Mouse (Mus musculus): ENCODE results near the gene Cntnap2.

Cntnap2 gene

GRCm38 (mm10) chr6:46705926-46706325 is 1646.8 kb downstream of the Cntnap2 start:
- no peak for DNase-seq

DNA sequence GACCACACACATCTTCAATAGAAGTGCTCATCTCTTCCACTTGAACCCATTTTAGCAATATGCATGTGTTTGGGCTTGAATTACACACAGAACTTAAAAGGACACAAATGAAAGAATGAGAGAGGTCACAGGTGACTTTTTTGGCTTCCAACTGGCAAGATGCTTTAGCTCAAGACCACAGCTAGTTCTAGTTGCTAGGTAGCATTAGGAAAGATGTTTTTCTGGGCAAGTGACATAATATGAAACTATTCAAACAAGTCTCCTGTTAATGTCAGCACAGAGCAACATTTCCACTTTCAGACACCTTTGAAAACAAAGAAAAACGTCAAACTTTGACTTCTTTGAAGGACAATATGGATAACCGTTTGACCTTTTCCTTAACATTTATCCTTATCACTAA is 1657.4 kb downstream of the Cntnap2 start:
- no peak for DNase-seq

DNA sequence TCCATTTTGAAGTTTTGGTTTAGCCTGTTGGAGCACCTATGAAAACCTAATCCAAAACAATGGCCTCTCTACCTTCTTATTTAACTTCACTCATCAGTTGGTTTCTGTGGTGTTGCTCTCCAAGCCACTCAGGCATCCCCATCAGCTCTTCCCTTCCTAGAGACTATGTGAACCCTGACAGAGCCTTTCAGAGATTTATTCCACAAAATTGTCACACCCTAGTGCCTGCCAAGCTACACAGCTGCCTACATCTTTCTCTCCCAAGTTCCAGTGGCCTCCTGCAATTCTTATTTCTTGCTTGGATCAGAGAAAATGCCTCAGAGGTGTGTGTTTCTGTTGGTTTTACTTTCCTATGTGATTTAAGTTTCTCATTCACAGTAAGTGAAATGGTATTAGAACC is 1674.6 kb downstream of the Cntnap2 start:
- no peak for DNase-seq

DNA sequence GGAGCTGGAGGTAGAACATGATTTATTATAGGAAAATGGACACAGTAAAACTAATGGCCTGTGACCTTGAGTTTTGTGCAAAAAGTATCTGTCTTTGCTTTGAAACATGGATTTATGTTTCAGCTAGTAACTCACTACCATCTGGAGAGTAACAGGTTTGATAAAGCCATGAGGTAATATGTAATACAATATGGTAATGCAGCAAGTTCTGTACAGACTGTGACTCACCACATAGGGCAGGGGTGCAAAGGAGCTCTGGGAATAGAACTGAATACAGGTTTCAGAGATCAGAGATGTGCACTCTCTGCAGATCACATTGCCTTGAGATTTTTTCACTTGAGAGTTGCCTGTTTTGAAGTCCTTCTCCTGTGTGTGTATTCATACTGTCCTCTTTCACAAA is 1689.3 kb downstream of the Cntnap2 start:
- DNase-seq = no peak

- no peak for DNase-seq
These were observed 1704.3 kb downstream of the Cntnap2 start for GRCm38 (mm10) chr6:46763481-46763880.

GRCm38 (mm10) chr6:46774529-46774928 is 1715.4 kb downstream of the Cntnap2 start:
- no peak for DNase-seq

DNA sequence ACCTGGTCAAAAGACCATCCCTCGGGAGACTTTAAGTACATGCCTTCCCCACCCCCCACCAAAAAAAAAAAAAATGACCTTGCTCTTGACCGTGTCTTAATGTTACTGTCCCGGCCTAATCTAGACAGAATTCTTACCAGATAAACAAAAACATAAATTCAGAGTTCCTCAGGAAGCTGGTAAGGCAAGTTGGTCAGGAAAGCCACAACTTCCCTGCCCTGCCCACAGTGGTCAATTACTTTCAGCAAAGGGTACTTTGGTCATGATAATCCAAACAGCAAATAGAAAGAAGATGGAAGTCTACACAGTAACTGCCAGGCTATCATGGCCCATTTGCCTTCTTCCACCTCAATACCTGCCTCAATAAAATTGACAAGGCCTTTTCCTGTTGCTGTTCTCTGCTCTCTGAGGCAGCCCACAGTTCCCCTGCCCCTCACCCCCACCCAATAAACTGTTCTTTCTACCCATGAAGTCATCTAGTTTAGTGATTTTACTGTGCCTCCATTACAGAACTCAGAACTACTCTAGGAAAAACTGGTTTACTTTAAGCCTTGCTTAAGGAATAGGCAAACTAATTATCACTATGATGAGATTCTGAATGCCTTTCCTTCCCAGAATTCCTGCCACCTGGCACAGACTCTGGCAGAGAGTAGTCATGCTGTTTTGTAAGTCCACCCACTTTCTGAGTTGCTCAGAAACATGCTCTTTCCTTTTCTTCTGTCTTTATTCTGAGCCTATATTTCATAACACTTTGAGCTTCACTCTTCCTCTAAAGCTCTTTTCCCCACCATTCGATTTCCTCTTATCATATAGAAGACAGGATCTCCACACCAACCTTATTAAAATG is 1743.3 kb downstream of the Cntnap2 start:
- no peak for DNase-seq

DNA sequence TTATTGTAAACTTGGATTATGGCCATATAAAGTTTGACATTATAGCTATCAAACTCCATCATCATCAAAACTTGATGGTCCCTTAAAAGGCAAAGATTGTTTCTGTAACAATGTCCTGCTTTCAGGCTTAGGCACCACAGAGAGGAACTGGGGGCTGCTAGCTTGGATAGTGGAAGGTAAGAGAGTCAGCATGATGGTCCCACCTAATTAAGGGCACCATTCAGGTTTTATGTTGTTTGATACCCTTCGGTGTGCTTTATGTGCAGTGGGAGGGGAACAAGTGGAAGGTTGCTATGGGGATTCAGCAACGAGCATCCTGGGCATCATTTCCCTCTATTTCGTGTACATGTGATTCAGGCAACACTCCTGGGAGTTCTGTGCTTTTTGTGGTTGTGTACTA is 1797.5 kb downstream of the Cntnap2 start:
- DNase-seq = no peak

DNA sequence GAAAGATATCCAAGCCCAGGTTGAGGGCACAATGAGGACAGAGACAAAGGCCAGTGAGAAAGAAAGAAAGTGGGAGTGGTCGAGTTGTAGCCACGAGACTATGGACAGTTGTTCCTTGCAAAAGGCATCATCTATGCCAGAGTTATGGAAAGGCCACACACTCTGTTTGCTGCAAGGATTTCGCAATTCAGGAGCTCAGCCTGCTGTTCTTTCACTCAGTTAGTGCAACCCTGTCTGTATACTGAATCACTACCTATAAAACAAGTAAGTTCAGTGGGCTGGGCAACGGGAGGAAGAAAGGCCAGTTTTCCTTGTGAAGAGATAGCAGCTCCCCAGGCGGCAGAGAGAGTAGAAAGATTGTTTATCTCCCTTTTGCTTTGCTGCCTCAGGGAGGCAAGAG is 1801.9 kb downstream of the Cntnap2 start:
- no peak for DNase-seq

GRCm38 (mm10) chr6:46866317-46866716 is 1807.2 kb downstream of the Cntnap2 start:
- DNase-seq = no peak

DNA sequence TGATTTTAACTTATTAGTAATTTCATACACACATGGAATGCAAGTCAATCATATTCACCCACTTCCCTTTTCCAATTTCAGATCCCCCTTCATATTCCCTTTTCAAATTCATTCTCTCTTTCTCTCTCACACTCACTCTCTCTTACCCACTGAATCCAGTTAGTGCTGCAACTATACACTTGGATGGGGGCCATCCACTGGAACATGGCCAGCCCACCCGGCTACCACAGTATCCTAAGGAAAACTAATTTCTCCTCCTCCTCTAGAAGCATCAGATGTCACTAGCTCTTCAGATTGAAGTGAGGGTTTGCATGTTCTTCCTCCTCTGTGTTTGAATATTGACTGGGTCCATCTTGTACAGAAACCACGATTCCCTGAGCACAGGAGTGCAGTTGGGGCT is 1827.1 kb downstream of the Cntnap2 start:
- no peak for DNase-seq

DNA sequence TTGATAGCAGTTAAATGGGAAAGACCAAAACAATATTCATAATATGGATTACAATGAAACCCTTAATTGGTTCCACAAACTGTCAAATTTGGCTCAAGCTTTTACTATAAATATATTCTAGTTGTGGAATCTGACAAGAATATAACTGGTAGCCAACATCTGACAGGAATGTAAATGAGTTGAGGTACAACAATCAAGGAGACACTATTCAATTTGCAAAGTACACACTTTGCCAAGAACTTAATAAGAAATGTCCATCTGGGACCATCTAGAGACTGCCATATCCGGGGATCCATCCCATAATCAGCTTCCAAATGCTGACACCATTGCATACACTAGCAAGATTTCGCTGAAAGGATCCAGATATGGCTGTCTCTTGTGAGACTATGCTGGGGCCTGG is 1850.0 kb downstream of the Cntnap2 start:
- no peak for DNase-seq

- peak; percentile 1 for DNase-seq
These were observed 1859.6 kb downstream of the Cntnap2 start for GRCm38 (mm10) chr6:46918701-46919274.

DNA sequence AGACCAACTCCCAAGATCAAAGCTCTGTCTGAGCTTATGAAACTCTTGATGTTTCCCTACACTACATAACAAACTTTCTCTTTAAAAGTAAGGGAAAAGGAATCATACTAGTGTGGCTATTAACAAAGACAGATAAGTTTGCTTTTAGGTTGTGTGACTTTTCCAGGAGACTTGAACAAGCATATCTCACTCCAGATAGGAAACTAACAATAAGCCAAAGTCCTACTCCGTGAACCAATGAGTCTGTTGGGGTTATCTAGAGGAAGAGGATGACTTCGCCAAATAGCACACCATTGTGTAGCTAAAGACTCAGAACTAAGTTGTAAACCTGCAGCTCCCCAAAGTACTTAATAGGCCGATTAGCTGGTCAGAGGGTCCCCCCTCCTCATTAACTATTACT is 1860.8 kb downstream of the Cntnap2 start:
- DNase-seq = no peak

- DNase-seq = no peak
These were observed 1865.6 kb downstream of the Cntnap2 start for GRCm38 (mm10) chr6:46924709-46925108.

GRCm38 (mm10) chr6:46945703-46946102 is 1886.5 kb downstream of the Cntnap2 start:
- DNase-seq = no peak

- peak; percentile 71 for DNase-seq
These were observed 1902.0 kb downstream of the Cntnap2 start for GRCm38 (mm10) chr6:46961022-46961686.

- no peak for DNase-seq
These were observed 1904.1 kb downstream of the Cntnap2 start for GRCm38 (mm10) chr6:46963261-46963660.

- no peak for DNase-seq
These were observed 1904.5 kb downstream of the Cntnap2 start for GRCm38 (mm10) chr6:46963693-46964092.

- DNase-seq = no peak
These were observed 1913.5 kb downstream of the Cntnap2 start for GRCm38 (mm10) chr6:46972640-46973039.

DNA sequence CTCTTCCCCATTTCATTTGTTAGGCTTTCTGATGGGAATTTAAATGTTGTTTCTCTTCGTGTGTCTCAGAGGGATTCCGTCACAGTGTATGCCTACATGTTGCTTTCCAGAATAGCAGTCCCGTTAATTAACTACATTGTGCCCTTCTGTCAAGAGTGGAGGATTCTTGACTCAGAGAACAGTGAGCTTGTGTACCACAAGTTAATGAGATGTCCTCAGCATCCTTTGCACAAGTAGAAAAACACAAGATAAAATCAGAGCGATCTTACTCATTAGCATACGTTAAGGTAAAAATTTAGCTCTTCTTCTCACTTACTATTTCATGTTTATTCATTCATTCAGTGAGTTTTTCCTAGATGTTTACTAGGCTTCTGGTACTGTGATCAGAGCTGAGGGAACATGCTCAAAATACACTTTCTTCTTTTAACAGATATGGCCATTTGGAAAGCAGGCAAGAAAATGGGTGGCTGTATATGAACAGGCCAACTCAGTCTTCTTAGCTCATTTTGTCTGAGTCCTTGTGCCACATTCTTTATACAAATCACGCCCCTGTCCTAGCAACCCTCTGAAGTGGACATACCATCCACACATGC is 1936.9 kb downstream of the Cntnap2 start:
- DNase-seq = no peak

- DNase-seq = no peak
These were observed 1945.3 kb downstream of the Cntnap2 start for GRCm38 (mm10) chr6:47004430-47004829.

DNA sequence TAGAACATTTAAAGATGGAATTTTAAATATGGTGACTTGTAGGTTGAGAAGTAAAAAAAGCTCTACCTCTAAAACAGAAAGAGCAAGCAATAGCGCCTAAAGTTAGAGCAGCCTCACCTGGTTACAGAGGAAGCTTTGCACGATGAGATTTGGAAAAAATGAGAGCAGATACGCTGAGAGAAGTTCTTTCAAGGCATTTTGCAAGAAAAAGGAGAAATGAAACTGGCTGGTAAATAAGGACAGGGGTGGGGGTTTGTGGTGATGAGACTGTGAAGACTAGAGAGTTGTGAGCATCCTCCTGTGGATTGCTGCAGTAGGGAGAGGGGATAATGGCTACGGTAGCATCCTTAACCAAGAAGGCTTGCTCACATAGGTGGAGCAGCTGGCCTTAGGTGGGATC is 1953.8 kb downstream of the Cntnap2 start:
- no peak for DNase-seq

GRCm38 (mm10) chr6:47013535-47013934 is 1954.4 kb downstream of the Cntnap2 start:
- peak; percentile 78 for DNase-seq

Data from kidney, postnatal 14 days (tissue).